Mouse (Mus musculus) 3T3-L1 (cell line): ENCODE measurements around the gene Gm4133.
"Not testable (repeated sequence)": the region's sequence is repeated elsewhere in the genome, so short reads cannot be mapped to it uniquely, and the experiment has no call there.

Source experiments
- DNase-seq: peaks from one replicate; pipeline ENCODE4 v3.0.0-alpha.2; 2015; ENCODE audit warnings: low read depth, low spot score

Gene Gm4133

DNA sequence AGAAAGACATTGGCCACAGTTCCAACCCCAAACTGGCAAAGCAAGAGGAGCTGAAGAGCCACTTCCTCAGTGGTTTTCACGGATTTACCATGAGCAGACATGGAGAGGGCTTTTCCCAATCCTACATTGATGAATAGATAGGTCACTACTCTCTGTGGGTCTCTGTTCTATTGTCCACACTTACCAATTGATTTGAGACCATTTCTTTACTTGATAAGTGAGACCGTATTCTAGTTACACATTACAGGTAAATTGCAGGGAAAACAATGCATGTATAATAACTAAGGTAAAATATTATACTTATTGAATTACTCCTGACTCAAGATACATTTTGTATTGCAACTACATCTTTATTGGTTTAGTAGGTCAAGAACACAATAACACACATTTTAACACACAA is at the start of gene Gm4133:
Gene Gm4133 (minus strand): TSS at position 101 of the 400 bp plus-strand sequence.
- not testable (repeated sequence) for DNase-seq

DNA sequence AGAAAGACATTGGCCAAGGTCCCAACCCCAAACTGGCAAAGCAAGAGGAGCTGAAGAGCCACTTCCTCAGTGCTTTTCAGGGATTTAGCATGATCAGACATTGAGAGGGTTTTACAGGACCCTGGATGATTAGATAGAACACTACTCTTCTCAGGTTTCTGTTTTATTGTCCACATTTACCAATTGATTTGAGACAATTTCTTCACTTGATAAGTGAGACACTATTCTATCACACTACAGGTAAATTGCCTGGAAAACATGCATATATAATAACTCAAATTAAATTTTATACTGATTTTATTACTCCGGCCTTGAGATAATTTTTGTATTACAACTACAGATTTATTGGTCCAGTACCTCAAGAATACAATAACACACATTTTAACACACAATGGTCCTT is 41.4 kb upstream of the Gm4133 start, which contains the start of gene Gm5728:
Gene Gm5728 (minus strand): TSS at position 101 of the 400 bp plus-strand sequence.
- DNase-seq, result not testable (repeated sequence)
